Mouse (Mus musculus): ENCODE measurements around the gene Pank4. TPM values are rescaled to one million over a fixed set of nuclear protein-coding genes. Genes with fewer than 3 reads are reported as not detected.

Pank4 gene
- polyA plus RNA-seq, 1 experiment from 2014 or later, result 48.4 TPM

GRCm38 (mm10) chr4:154999379-154999778 lies 35.5 kb downstream of the Pank4 start:
- H3K27me3 ChIP-seq (ENCODE audit: control insufficient read depth, insufficient read depth, low read depth, low read length), result no peaks in the 10 kb centered on the region
- H3K4me1 ChIP-seq (replicated peaks; ENCODE audit: control insufficient read depth, insufficient read depth, low read length), result peaks cover 6% of the 10 kb centered on the region; the same call in 1 of the 2 replicates
- H3K27ac ChIP-seq (ENCODE audit: low read length), result no peak overlapping the region
- no peaks in the 10 kb centered on the region for H3K36me3 ChIP-seq (ENCODE audit: control insufficient read depth, insufficient read depth, low read length)
- no peak overlapping the region for H3K4me2 ChIP-seq (ENCODE audit: low read depth, low read length)
- no peak overlapping the region for H3K9ac ChIP-seq (ENCODE audit: low read length)
- no peak overlapping the region for H3K4me3 ChIP-seq (ENCODE audit: low read length)
- WGBS, result 65% methylated on average over 5 of the region's 5 CpGs
- no peak for ATAC-seq (ENCODE audit: low read depth)
- no peaks in the 10 kb centered on the region for H3K9me3 ChIP-seq (ENCODE audit: control insufficient read depth, low read length)

DNA sequence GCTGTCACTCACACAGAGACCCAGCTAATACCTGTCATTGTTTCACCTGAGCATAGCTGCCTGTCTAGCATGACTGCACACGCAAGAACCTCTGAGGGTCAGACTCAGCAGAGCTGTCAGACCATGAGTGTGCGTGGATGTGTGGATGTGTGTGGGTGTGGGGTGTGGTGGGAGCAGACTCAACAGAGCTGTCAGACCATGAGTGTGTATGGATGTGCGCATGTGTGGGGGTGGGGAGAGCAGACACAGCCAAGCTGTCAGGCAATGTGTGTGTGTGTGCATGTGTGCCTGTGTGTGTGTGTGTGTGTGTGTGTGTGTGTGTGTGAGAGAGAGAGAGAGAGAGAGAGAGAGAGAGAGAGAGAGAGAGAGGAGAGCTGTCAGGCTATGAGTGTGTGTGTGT lies 41.4 kb downstream of the Pank4 start:
- Histone ChIP-seq H3K9me3 (ENCODE audit: control insufficient read depth, low read length) (no peaks in the 10 kb centered on the region), H3K4me2 (ENCODE audit: low read depth, low read length) (no peak overlapping the region), H3K4me1 (replicated peaks; ENCODE audit: control insufficient read depth, insufficient read depth, low read length) (peaks cover 3% of the 10 kb centered on the region; the same call in 1 of the 2 replicates), H3K27me3 (ENCODE audit: control insufficient read depth, insufficient read depth, low read depth, low read length) (no peaks in the 10 kb centered on the region), H3K36me3 (ENCODE audit: control insufficient read depth, insufficient read depth, low read length) (no peaks in the 10 kb centered on the region), H3K27ac (ENCODE audit: low read length) (no peak overlapping the region), H3K9ac (ENCODE audit: low read length) (no peak overlapping the region), H3K4me3 (ENCODE audit: low read length) (no peak overlapping the region)
- 59% methylated on average over 3 of the region's 3 CpGs for WGBS
- no peak for ATAC-seq (ENCODE audit: low read depth)

DNA sequence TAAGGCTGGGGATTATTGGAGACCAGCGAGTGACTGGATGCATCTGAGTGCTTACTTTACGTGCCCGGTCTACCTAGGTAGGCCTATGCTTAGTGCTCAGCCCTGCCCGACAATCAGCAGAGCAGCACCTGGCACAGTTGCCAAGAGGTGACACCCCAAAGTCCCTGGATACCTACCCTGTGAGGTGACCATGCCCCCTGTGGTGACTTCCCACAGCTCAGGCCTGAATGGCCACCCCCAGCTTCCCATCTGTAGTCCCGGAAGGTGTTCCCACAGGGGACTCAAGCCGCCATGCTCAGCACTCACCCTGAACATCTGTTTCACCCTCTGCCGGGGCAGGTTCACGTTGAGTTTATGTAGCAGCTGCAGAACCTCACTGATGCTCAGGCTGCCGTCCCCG lies 42.4 kb downstream of the Pank4 start:
- 59% methylated on average over 10 of the region's 10 CpGs for WGBS
- no peak overlapping the region for H3K27ac ChIP-seq (ENCODE audit: low read length)
- no peaks in the 10 kb centered on the region for H3K9me3 ChIP-seq (ENCODE audit: control insufficient read depth, low read length)
- no peak overlapping the region for H3K9ac ChIP-seq (ENCODE audit: low read length)
- H3K4me3 ChIP-seq (ENCODE audit: low read length), result no peak overlapping the region
- no peak for ATAC-seq (ENCODE audit: low read depth)
- H3K36me3 ChIP-seq (ENCODE audit: control insufficient read depth, insufficient read depth, low read length), result no peaks in the 10 kb centered on the region
- no peaks in the 10 kb centered on the region for H3K27me3 ChIP-seq (ENCODE audit: control insufficient read depth, insufficient read depth, low read depth, low read length)
- no peaks in the 10 kb centered on the region for H3K4me1 ChIP-seq (replicated peaks; ENCODE audit: control insufficient read depth, insufficient read depth, low read length)
- H3K4me2 ChIP-seq (ENCODE audit: low read depth, low read length), result no peak overlapping the region

DNA sequence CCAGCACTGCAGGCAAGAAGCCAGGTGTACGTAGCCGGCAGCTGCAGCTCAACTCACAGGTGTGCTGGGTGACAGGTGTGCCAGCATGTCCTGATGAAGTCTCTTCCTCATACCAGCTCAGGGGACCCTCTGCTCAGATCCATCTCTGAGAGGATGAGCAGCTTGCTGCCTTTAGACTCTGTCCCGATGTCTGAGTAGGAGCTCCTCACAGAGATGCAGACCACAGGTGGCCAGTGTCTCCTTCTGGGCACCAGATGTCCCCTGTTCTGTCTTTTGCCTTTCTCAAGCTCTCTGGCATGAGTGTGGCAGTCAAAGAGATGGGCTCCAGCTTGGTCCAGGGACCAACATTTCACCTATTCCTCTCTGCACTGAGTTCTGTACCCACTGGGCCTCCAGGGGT lies 43.7 kb downstream of the Pank4 start:
- WGBS, result 85% methylated on average over 3 of the region's 3 CpGs
- no peak for ATAC-seq (ENCODE audit: low read depth)
- no peak overlapping the region for H3K4me2 ChIP-seq (ENCODE audit: low read depth, low read length)
- H3K27ac ChIP-seq (ENCODE audit: low read length), result no peak overlapping the region
- no peak overlapping the region for H3K9ac ChIP-seq (ENCODE audit: low read length)
- no peaks in the 10 kb centered on the region for H3K4me1 ChIP-seq (replicated peaks; ENCODE audit: control insufficient read depth, insufficient read depth, low read length)
- H3K36me3 ChIP-seq (ENCODE audit: control insufficient read depth, insufficient read depth, low read length), result no peaks in the 10 kb centered on the region
- H3K9me3 ChIP-seq (ENCODE audit: control insufficient read depth, low read length), result no peaks in the 10 kb centered on the region
- no peak overlapping the region for H3K4me3 ChIP-seq (ENCODE audit: low read length)
- no peaks in the 10 kb centered on the region for H3K27me3 ChIP-seq (ENCODE audit: control insufficient read depth, insufficient read depth, low read depth, low read length)

DNA sequence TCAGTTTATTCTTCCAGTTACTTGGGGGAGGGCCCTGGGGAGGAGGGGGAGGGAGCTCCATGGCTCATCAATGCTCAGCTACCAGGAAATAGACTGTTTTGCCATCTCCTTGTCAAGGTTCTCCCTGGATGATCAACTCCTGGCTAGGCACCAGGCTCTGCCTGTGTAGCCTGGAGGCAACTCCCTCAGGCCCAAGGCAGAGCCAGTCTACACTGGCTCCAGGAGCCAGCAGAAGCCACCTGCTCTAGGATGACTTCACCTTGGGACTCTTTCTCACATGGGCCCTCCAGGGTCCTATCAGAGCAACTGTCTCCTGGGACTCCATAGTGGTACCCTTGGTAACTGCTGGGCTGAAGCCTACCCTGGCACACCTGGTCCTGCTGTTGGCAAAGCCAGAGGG lies 44.2 kb downstream of the Pank4 start:
- Histone ChIP-seq H3K27ac (ENCODE audit: low read length) (no peak overlapping the region), H3K9ac (ENCODE audit: low read length) (no peak overlapping the region), H3K4me3 (ENCODE audit: low read length) (no peak overlapping the region), H3K4me2 (ENCODE audit: low read depth, low read length) (no peak overlapping the region), H3K9me3 (ENCODE audit: control insufficient read depth, low read length) (no peaks in the 10 kb centered on the region), H3K27me3 (ENCODE audit: control insufficient read depth, insufficient read depth, low read depth, low read length) (no peaks in the 10 kb centered on the region), H3K4me1 (replicated peaks; ENCODE audit: control insufficient read depth, insufficient read depth, low read length) (no peaks in the 10 kb centered on the region), H3K36me3 (ENCODE audit: control insufficient read depth, insufficient read depth, low read length) (no peaks in the 10 kb centered on the region)
- no peak for ATAC-seq (ENCODE audit: low read depth)

DNA sequence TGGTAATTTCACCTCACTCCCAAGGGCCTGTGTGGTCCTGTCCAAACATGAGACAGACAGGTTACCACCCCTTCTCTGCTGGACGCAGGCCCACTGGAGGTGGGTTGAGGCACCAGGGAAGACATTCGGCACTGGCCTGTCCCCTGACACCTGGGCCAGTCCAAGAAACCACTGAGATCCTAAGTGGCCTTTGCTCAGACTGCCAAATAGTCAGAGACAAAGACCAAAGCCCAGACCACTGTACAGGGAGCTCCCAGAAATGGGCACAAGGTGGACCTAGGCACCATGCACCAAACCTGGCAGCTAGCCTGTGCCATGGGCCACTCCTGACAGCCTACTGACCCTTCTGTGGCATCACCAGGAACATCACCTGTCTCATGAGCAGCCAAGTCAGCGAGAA lies 45.3 kb downstream of the Pank4 start:
- H3K4me1 ChIP-seq (replicated peaks; ENCODE audit: control insufficient read depth, insufficient read depth, low read length), result no peaks in the 10 kb centered on the region
- no peak overlapping the region for H3K27ac ChIP-seq (ENCODE audit: low read length)
- no peaks in the 10 kb centered on the region for H3K36me3 ChIP-seq (ENCODE audit: control insufficient read depth, insufficient read depth, low read length)
- no peak overlapping the region for H3K4me3 ChIP-seq (ENCODE audit: low read length)
- H3K27me3 ChIP-seq (ENCODE audit: control insufficient read depth, insufficient read depth, low read depth, low read length), result no peaks in the 10 kb centered on the region
- H3K4me2 ChIP-seq (ENCODE audit: low read depth, low read length), result no peak overlapping the region
- ATAC-seq (ENCODE audit: low read depth), result no peak
- H3K9ac ChIP-seq (ENCODE audit: low read length), result no peak overlapping the region
- H3K9me3 ChIP-seq (ENCODE audit: control insufficient read depth, low read length), result no peaks in the 10 kb centered on the region
- 76% methylated on average over 3 of the region's 3 CpGs for WGBS

GRCm38 (mm10) chr4:155010870-155011269 lies 46.9 kb downstream of the Pank4 start:
- no peak for ATAC-seq (ENCODE audit: low read depth)
- Histone ChIP-seq H3K9me3 (ENCODE audit: control insufficient read depth, low read length) (no peaks in the 10 kb centered on the region), H3K4me2 (ENCODE audit: low read depth, low read length) (no peak overlapping the region), H3K27ac (ENCODE audit: low read length) (no peak overlapping the region), H3K4me3 (ENCODE audit: low read length) (no peak overlapping the region), H3K9ac (ENCODE audit: low read length) (no peak overlapping the region), H3K27me3 (ENCODE audit: control insufficient read depth, insufficient read depth, low read depth, low read length) (no peaks in the 10 kb centered on the region), H3K4me1 (replicated peaks; ENCODE audit: control insufficient read depth, insufficient read depth, low read length) (no peaks in the 10 kb centered on the region), H3K36me3 (ENCODE audit: control insufficient read depth, insufficient read depth, low read length) (no peaks in the 10 kb centered on the region)
- 67% methylated on average over 5 of the region's 5 CpGs for WGBS

DNA sequence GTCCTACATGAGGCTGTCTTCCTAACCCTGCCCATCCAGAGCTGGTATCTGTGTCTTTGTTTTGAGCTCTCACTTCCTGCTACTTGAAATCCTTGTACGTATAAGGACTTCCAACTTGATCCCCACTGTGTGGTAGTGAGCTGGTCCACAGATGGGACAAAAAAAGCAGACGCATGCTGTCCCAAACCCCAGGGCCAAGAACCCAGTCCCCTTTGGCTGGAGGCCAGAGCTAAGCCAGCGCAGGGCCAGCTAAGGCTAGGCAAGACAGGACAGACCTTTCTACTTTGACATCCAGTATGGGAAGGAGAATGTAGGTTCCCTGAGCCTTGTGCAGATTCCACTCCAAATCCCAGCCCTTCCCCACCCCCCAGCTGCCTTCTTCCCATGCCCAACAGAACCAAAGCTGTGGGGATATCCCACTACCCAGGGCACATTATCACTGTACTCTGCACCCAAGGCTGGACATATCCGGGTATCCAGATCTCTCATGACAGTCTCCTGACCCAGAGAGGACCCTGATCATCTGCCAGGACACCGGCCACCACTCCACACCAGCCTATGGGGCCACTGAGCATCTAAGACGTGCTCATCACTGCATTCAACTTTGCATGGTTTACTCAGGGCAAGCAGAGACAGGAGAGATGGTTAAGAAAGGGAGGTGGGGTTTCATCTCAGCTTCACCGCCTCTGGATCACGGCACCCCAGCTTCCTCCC lies 47.5 kb downstream of the Pank4 start:
- ATAC-seq (ENCODE audit: low read depth), result no peak

GRCm38 (mm10) chr4:155012115-155012514 lies 48.2 kb downstream of the Pank4 start:
- no peaks in the 10 kb centered on the region for H3K9me3 ChIP-seq (ENCODE audit: control insufficient read depth, low read length)
- WGBS, result 56% methylated on average over 2 of the region's 2 CpGs
- no peaks in the 10 kb centered on the region for H3K4me1 ChIP-seq (replicated peaks; ENCODE audit: control insufficient read depth, insufficient read depth, low read length)
- H3K9ac ChIP-seq (ENCODE audit: low read length), result no peak overlapping the region
- ATAC-seq (ENCODE audit: low read depth), result no peak
- no peaks in the 10 kb centered on the region for H3K36me3 ChIP-seq (ENCODE audit: control insufficient read depth, insufficient read depth, low read length)
- H3K4me3 ChIP-seq (ENCODE audit: low read length), result no peak overlapping the region
- no peaks in the 10 kb centered on the region for H3K27me3 ChIP-seq (ENCODE audit: control insufficient read depth, insufficient read depth, low read depth, low read length)
- H3K4me2 ChIP-seq (ENCODE audit: low read depth, low read length), result no peak overlapping the region
- no peak overlapping the region for H3K27ac ChIP-seq (ENCODE audit: low read length)

More for the DNA sequence above, 47.5 kb downstream of the Pank4 start:
- WGBS, result 64% methylated on average over 8 of the region's 8 CpGs
- no peak overlapping the region for H3K4me2 ChIP-seq (ENCODE audit: low read depth, low read length)
- H3K27ac ChIP-seq (ENCODE audit: low read length), result no peak overlapping the region
- H3K9ac ChIP-seq (ENCODE audit: low read length), result no peak overlapping the region
- H3K4me1 ChIP-seq (replicated peaks; ENCODE audit: control insufficient read depth, insufficient read depth, low read length), result no peaks in the 10 kb centered on the region
- H3K27me3 ChIP-seq (ENCODE audit: control insufficient read depth, insufficient read depth, low read depth, low read length), result no peaks in the 10 kb centered on the region
- no peaks in the 10 kb centered on the region for H3K36me3 ChIP-seq (ENCODE audit: control insufficient read depth, insufficient read depth, low read length)
- no peaks in the 10 kb centered on the region for H3K9me3 ChIP-seq (ENCODE audit: control insufficient read depth, low read length)
- no peak overlapping the region for H3K4me3 ChIP-seq (ENCODE audit: low read length)

DNA sequence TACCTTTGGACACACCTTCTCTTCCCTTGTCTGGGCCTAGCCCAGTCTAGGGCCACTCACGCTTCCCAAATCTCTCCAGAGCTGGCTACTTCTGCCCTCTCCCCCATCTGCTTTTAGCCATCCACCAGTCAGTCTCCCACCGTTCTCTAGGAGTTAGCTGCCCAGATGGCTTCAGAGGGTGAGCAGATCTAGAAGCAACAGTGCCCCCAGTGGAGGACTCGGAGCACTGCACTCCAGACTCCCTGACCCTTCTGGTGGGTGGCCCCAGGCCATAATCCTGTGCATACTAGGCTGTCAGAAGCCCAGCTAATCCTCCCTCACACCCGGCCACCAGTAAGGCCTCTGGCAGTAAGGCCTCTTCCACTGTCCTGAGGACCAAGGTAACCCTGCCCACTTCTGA lies 48.9 kb downstream of the Pank4 start:
- Histone ChIP-seq H3K27ac (ENCODE audit: low read length) (no peak overlapping the region), H3K9me3 (ENCODE audit: control insufficient read depth, low read length) (no peaks in the 10 kb centered on the region), H3K4me1 (replicated peaks; ENCODE audit: control insufficient read depth, insufficient read depth, low read length) (no peaks in the 10 kb centered on the region), H3K4me2 (ENCODE audit: low read depth, low read length) (no peak overlapping the region), H3K4me3 (ENCODE audit: low read length) (no peak overlapping the region), H3K36me3 (ENCODE audit: control insufficient read depth, insufficient read depth, low read length) (no peaks in the 10 kb centered on the region), H3K27me3 (ENCODE audit: control insufficient read depth, insufficient read depth, low read depth, low read length) (no peaks in the 10 kb centered on the region), H3K9ac (ENCODE audit: low read length) (no peak overlapping the region)
- WGBS, result 4% methylated on average over 4 of the region's 4 CpGs
- peak; percentile 56; the same call in 1 of the 2 replicates for ATAC-seq (ENCODE audit: low read depth)
